Mouse (Mus musculus) layer of hippocampus, postnatal 36 days (tissue): ENCODE results near the gene Tubd1. TPM values are rescaled to one million over a fixed set of nuclear protein-coding genes. Genes with fewer than 3 reads are reported as not detected.

Experiments used
- DNase-seq, 2 experiments: peaks; one replicate each; pipeline ENCODE4 v3.0.0; 2022
- total RNA-seq, 2 experiments: library from RNA; stranded (reverse); gene quantifications; 2 replicates each; pipeline ENCODE4 v1.2.3; 2021

Gene Tubd1
- total RNA-seq, 2 experiments from 2014 or later = 7.0 to 8.8 TPM

GRCm38 (mm10) chr11:86583990-86584897, 39.5 kb downstream of the Tubd1 start:
- no peak for DNase-seq

- DNase-seq = no peak
Measured at GRCm38 (mm10) chr11:86584898-86585597, 40.3 kb downstream of the Tubd1 start.

- no peak for DNase-seq
Measured at GRCm38 (mm10) chr11:86585598-86585984, 40.8 kb downstream of the Tubd1 start.

- DNase-seq = no peak
Measured at GRCm38 (mm10) chr11:86586177-86586867, 41.5 kb downstream of the Tubd1 start.

GRCm38 (mm10) chr11:86586868-86587792, 42.3 kb downstream of the Tubd1 start:
- no peak for DNase-seq

GRCm38 (mm10) chr11:86587830-86588229, 43.0 kb downstream of the Tubd1 start:
- DNase-seq = no peak

- DNase-seq = no peak
Measured at GRCm38 (mm10) chr11:86588583-86589298, 44.0 kb downstream of the Tubd1 start.

GRCm38 (mm10) chr11:86590066-86590465, 45.3 kb downstream of the Tubd1 start:
- no peak for DNase-seq

- DNase-seq = no peak
Measured at GRCm38 (mm10) chr11:86590579-86590978, 45.8 kb downstream of the Tubd1 start.

- DNase-seq = no peak
Measured at GRCm38 (mm10) chr11:86591301-86591845, 46.6 kb downstream of the Tubd1 start.

- DNase-seq = no peak
Measured at GRCm38 (mm10) chr11:86591931-86592616, 47.3 kb downstream of the Tubd1 start.

GRCm38 (mm10) chr11:86592993-86593392, 48.2 kb downstream of the Tubd1 start:
- no peak for DNase-seq

- no peak for DNase-seq
Measured at GRCm38 (mm10) chr11:86593443-86593842, 48.7 kb downstream of the Tubd1 start.

GRCm38 (mm10) chr11:86594188-86594876, 49.5 kb downstream of the Tubd1 start:
- no peak for DNase-seq

- no peak for DNase-seq
Measured at GRCm38 (mm10) chr11:86595366-86595765, 50.6 kb downstream of the Tubd1 start.

- DNase-seq = peak; percentile 39 to 61
Measured at GRCm38 (mm10) chr11:86596187-86596960, 51.6 kb downstream of the Tubd1 start.

GRCm38 (mm10) chr11:86596976-86597375, 52.2 kb downstream of the Tubd1 start:
- DNase-seq = no peak

GRCm38 (mm10) chr11:86598154-86598553, 53.4 kb downstream of the Tubd1 start:
- DNase-seq = no peak

- DNase-seq = no peak
Measured at GRCm38 (mm10) chr11:86598572-86598971, 53.8 kb downstream of the Tubd1 start.
